In genomic region chr11:115691976-115692375, GRCm38 (mm10) we compare ENCODE assay signal across 13 mouse cellular contexts. TPM values are rescaled to one million over a fixed set of nuclear protein-coding genes. Genes with fewer than 3 reads are reported as not detected.
A peak's percentile ranks its signal among the peaks of the same experiment; 100 is the strongest.
DNase-seq lines count a peak whose midpoint lies in the region; ATAC-seq and TF ChIP-seq lines count a peak whose summit lies in the region.
"Had no signal": no experiment of that assay in that cellular context is flagged by ENCODE, and none has a peak within 500 bp of the region (broad histone marks: within the 10 kb centered on the region; RNA-seq: fewer than 3 reads in every experiment).

No protein-coding gene starts in this region.

- peaks cover 36% of the 10 kb centered on the region for H3K79me2 ChIP-seq in liver, adult 2 months (ENCODE audit: control insufficient read depth, insufficient read depth, low read length)

- H3K4me1 ChIP-seq in liver, adult 2 months (ENCODE audit: control insufficient read depth, insufficient read depth, low read length) = peaks cover 41% of the 10 kb centered on the region
- H3K4me1 ChIP-seq in liver, embryonic 16.5 days (ENCODE audit: control insufficient read depth, low read depth, low read length) = peaks cover 21% of the 10 kb centered on the region

- H3K27me3 ChIP-seq in liver, adult 2 months (ENCODE audit: control insufficient read depth, insufficient read depth, low read length) = no peaks in the 10 kb centered on the region
- H3K27me3 ChIP-seq in liver, embryonic 16.5 days (ENCODE audit: control insufficient read depth, insufficient read depth, low read depth, low read length) = no peaks in the 10 kb centered on the region

- TF ChIP-seq CTCF in gastrocnemius, adult 2 months (IDR thresholded peaks at IDR 0.05) = no peak
- no peak for TF ChIP-seq CTCF in liver, adult 2 months (IDR thresholded peaks at IDR 0.05; ENCODE audit: low read depth, low read length)

- no peak overlapping the region for H3K4me2 ChIP-seq in liver, embryonic 16.5 days (ENCODE audit: low read depth, low read length)

- peak overlapping the region; percentile 89 for H3K27ac ChIP-seq in gastrocnemius, adult 2 months
- H3K27ac ChIP-seq in liver, adult 2 months (replicated peaks; ENCODE audit: insufficient read depth, low read depth, low read length) = peak overlapping the region; percentile 71
- H3K27ac ChIP-seq in liver, embryonic 16.5 days (ENCODE audit: low read length) = peak overlapping the region; percentile 37
- H3K27ac ChIP-seq: hindbrain, postnatal 0 days; limb, embryonic 10.5 days had no signal

- no peak overlapping the region for H3K9ac ChIP-seq in liver, adult 2 months (ENCODE audit: low read depth, low read length)
- H3K9ac ChIP-seq in liver, embryonic 16.5 days (ENCODE audit: low read depth, low read length) = no peak overlapping the region
- H3K9ac ChIP-seq: forebrain, postnatal 0 days had no signal

- WGBS in liver, adult 2 months = 21% methylated on average over 2 of the region's 2 CpGs
- WGBS in liver, embryonic 16.5 days (ENCODE audit: insufficient replicate concordance) = 73% methylated on average over 2 of the region's 2 CpGs

- TF ChIP-seq POLR2A in liver, adult 2 months (IDR thresholded peaks at IDR 0.05; ENCODE audit: extremely low read depth, insufficient read depth, low read length) = no peak

- no peak for DNase-seq in gastrocnemius, adult 2 months
- no peak for DNase-seq in gastrocnemius, postnatal 25 days
- DNase-seq in liver, adult 2 months (ENCODE audit: extremely low read depth, low read depth, low spot score) = peak; percentile 98
- DNase-seq in liver = no peak
- DNase-seq in ovary, adult 18-20 months (ENCODE audit: low spot score) = no peak
- no peak for DNase-seq in cerebellum, adult 11-12 months
- DNase-seq: forebrain, postnatal 0 days; right cerebral cortex, postnatal 25 days had no signal

- H3K9me3 ChIP-seq in liver, embryonic 16.5 days (replicated peaks; ENCODE audit: control insufficient read depth, low read length) = no peaks in the 10 kb centered on the region
- H3K9me3 ChIP-seq: G1E; limb, embryonic 10.5 days had no signal

- H3K36me3 ChIP-seq in liver, adult 2 months (ENCODE audit: control insufficient read depth, insufficient read depth, low read length) = no peaks in the 10 kb centered on the region
- no peaks in the 10 kb centered on the region for H3K36me3 ChIP-seq in liver, embryonic 16.5 days (ENCODE audit: control insufficient read depth, insufficient read depth)

- intact Hi-C loops in gastrocnemius, adult 2 months (cut with DNase I) = no loop called here

- ATAC-seq in liver, embryonic 16.5 days (ENCODE audit: low read depth) = peak; percentile 81
- peak; percentile 34; the same call in 1 of the 2 replicates for ATAC-seq in monocyte, adult 5-6 weeks (replicated peaks; ENCODE audit: insufficient number of reproducible peaks, low FRiP score, low TSS enrichment, poor library complexity, severe bottlenecking)
- ATAC-seq: forebrain, postnatal 0 days; hindbrain, postnatal 0 days had no signal

- no peak overlapping the region for H3K4me3 ChIP-seq in gastrocnemius, adult 2 months
- H3K4me3 ChIP-seq in liver, adult 2 months (ENCODE audit: insufficient read depth, low read depth, low read length) = no peak overlapping the region
- no peak overlapping the region for H3K4me3 ChIP-seq in liver, embryonic 16.5 days (ENCODE audit: low read depth, low read length)
- H3K4me3 ChIP-seq: limb, embryonic 10.5 days had no signal

RNA-seq across cellular contexts. Expression of gene Grb2, which starts 16.4 kb away (rescaled TPM):
- total RNA-seq in gastrocnemius, adult 2 months (2021) = 10 to 100 TPM; 60.3 to 74.7 TPM
- total RNA-seq in gastrocnemius, postnatal 25 days (2021) = 10 to 100 TPM; 56.5 to 58.2 TPM
- 14.7 and 17.3 TPM in 2 replicates for total RNA-seq in liver, adult 2 months (2014; rRNA removed)
- 27.7 and 28.4 TPM in 2 replicates for polyA plus RNA-seq in liver, adult 2 months (2012; rRNA removed)
- polyA plus RNA-seq in liver, embryonic 16.5 days (2015; fragmentation: Nextera tagmentation; extraction: Ambion mirVana) = 49.1 and 53.1 TPM in 2 replicates
- 28.1 to 56.7 TPM (median 47.2 TPM) in 3 replicates for total RNA-seq in monocyte, adult 5-6 weeks (2017)

Comparison
In these comparisons a context has a peak if more than half of its experiments do, and no peak if none do; other contexts are left out.
1. H3K27ac ChIP-seq: peak in every context shown above with its lines; median percentile 89 in gastrocnemius, adult 2 months; 71 in liver, adult 2 months; 37 in liver, embryonic 16.5 days.